Mouse (Mus musculus) kidney, embryonic 15.5 days (tissue): ENCODE data around the gene Rpl10l. TPM values are rescaled to one million over a fixed set of nuclear protein-coding genes. Genes with fewer than 3 reads are reported as not detected.

Experiments used
- ATAC-seq: fragments of 200-750 bp; cut with Nextera tagmentation; replicated peaks from 2 replicates; pipeline ENCODE4 v1.8.0; 2017; ENCODE audit warnings: moderate TSS enrichment; ENCODE audit not compliant: low FRiP score
- H3K27ac ChIP-seq: fragments of 300-500 bp; sonication (generic); 2 replicates; pipeline ENCODE4 v1.5.1; 2015; ENCODE audit warnings: mild to moderate bottlenecking, inconsistent platforms
- H3K27me3 ChIP-seq: fragments of 300-500 bp; sonication (generic); 2 replicates; pipeline ENCODE4 v1.6.1; 2015; ENCODE audit warnings: inconsistent platforms
- H3K36me3 ChIP-seq: fragments of 300-500 bp; sonication (generic); 2 replicates; pipeline ENCODE4 v1.6.1; 2015; ENCODE audit warnings: inconsistent platforms
- H3K4me1 ChIP-seq: fragments of 300-500 bp; sonication (generic); 2 replicates; pipeline ENCODE4 v1.6.1; 2015; ENCODE audit warnings: inconsistent platforms
- H3K4me2 ChIP-seq: fragments of 300-500 bp; sonication (generic); 2 replicates; pipeline ENCODE4 v1.6.1; 2015; ENCODE audit warnings: moderate library complexity, mild to moderate bottlenecking, inconsistent platforms
- H3K4me3 ChIP-seq: fragments of 300-500 bp; sonication (generic); replicated peaks from 2 replicates; pipeline ENCODE4 v1.5.1; 2015; ENCODE audit warnings: mild to moderate bottlenecking, inconsistent platforms
- H3K9ac ChIP-seq: fragments of 300-500 bp; sonication (generic); 2 replicates; pipeline ENCODE4 v1.6.1; 2015; ENCODE audit warnings: mild to moderate bottlenecking, inconsistent platforms
- H3K9me3 ChIP-seq: fragments of 300-500 bp; sonication (generic); replicated peaks from 2 replicates; pipeline ENCODE4 v1.6.1; 2016; ENCODE audit warnings: inconsistent platforms
- WGBS: fragments of 180-500 bp; shearing (Covaris S2); methylation state at CpG from one replicate; pipeline ENCODE4 v1.1.7; 2015; ENCODE audit warnings: mixed read lengths; 5-methylcytosine and 5-hydroxymethylcytosine counted together
- polyA plus RNA-seq: library from polyadenylated mRNA; unstranded; fragments of >200 nt; fragmentation: Nextera tagmentation; extraction: Ambion mirVana; gene quantifications from 2 replicates; pipeline ENCODE4 v1.2.1, GENCODE M21; 2015

The Rpl10l gene
- not detected in 2 replicates for polyA plus RNA-seq

GRCm38 (mm10) chr12:66283991-66284622 is at the start of gene Rpl10l:
TSS of gene Rpl10l (minus strand) at chr12:66284401.
- H3K27me3 ChIP-seq: no peaks in the 10 kb centered on the region
- no peak for ATAC-seq
- no peak within 1 kb of the TSS for H3K27ac ChIP-seq
- H3K4me2 ChIP-seq: no peak within 1 kb of the TSS
- H3K9me3 ChIP-seq: no peaks in the 10 kb centered on the region
- H3K4me1 ChIP-seq: no peaks in the 10 kb centered on the region
- 97% methylated on average over 44 of the region's 44 CpGs for WGBS
- H3K4me3 ChIP-seq: no peak within 1 kb of the TSS
- no peak within 1 kb of the TSS for H3K9ac ChIP-seq
- no peaks in the 10 kb centered on the region for H3K36me3 ChIP-seq

GRCm38 (mm10) chr12:66275890-66276289 is 8.3 kb downstream of the Rpl10l start:
- Histone ChIP-seq H3K4me1 (no peaks in the 10 kb centered on the region), H3K9ac (no peak overlapping the region), H3K4me3 (no peak overlapping the region), H3K4me2 (no peak overlapping the region), H3K27me3 (no peaks in the 10 kb centered on the region), H3K9me3 (no peaks in the 10 kb centered on the region), H3K36me3 (no peaks in the 10 kb centered on the region), H3K27ac (no peak overlapping the region)
- WGBS: 87% methylated on average over 3 of the region's 3 CpGs
- no peak for ATAC-seq

DNA sequence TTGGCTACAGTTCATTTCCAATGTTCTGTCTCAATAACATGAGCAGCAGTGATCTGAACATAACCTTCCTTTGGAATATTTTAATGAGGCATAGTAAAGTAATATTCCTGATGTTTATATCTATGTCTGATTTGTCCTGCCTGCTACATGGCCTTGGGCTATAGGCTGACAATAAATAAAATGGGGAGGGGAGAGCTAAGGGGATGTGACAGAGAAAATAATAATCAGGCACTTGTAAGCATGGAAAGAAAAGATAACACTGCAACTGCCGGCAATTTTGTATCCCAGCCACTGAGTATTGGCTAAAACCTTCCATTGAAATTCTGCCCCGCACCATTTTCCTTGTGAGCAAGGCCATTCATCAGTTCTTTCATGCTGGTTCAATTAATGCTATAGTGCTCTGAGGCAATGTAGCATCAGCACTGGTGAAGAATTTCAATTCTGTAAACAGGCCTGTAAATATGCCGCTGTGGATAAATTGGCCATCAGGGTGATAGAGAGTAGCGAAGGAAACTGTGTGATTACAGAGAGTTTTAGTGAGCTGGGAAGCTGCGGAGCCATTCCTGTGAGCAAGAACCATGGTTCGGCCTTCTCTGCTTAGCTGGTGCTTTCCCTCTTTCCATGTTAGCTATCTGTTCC is 38.6 kb downstream of the Rpl10l start:
- ATAC-seq: no peak
- Histone ChIP-seq H3K36me3 (no peaks in the 10 kb centered on the region), H3K9ac (no peak overlapping the region), H3K27ac (no peak overlapping the region), H3K4me1 (no peaks in the 10 kb centered on the region), H3K9me3 (no peaks in the 10 kb centered on the region), H3K27me3 (no peaks in the 10 kb centered on the region), H3K4me2 (no peak overlapping the region), H3K4me3 (no peak overlapping the region)
- 88% methylated on average over 6 of the region's 6 CpGs for WGBS

DNA sequence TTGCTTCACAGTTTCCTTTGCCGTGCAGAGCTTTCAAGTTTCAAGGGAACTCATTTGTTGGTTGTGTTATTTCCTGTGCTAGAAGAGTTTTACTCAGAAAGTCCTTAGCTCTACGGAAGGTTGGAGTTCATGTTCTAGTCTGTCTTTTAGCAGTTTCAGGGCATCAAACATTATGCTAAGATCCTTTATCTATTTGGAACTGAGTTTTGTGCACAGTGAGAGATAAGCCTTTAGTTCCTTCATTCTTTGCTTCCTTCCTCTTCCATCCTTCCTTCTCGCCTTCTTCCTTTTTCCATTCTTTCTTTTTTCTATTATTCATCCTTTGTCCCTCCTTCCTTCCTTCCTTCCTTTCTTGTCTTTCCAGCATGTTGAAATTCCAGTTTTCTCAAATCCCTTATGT is 50.0 kb downstream of the Rpl10l start:
- no peak for ATAC-seq
- Histone ChIP-seq H3K27me3 (no peaks in the 10 kb centered on the region), H3K9me3 (no peaks in the 10 kb centered on the region), H3K4me2 (no peak overlapping the region), H3K27ac (no peak overlapping the region), H3K4me3 (no peak overlapping the region), H3K4me1 (no peaks in the 10 kb centered on the region), H3K36me3 (no peaks in the 10 kb centered on the region), H3K9ac (no peak overlapping the region)
- 72% methylated on average over 3 of the region's 3 CpGs for WGBS
